8 mouse cellular contexts compared by ENCODE assay signal in genomic region chr4:111721121-111721840, GRCm38 (mm10). TPM values are rescaled to one million over a fixed set of nuclear protein-coding genes. Genes with fewer than 3 reads are reported as not detected.
DNase-seq lines count a peak whose midpoint lies in the region; ATAC-seq and TF ChIP-seq lines count a peak whose summit lies in the region.

No protein-coding gene starts in this region.

- H3K4me3 ChIP-seq in E14TG2a.4 (replicated peaks; ENCODE audit: low read length), result peak overlapping the region; percentile 94
- peak overlapping the region; percentile 91 for H3K4me3 ChIP-seq in heart, embryonic 13.5 days

- peaks cover 18% of the 10 kb centered on the region for H3K4me1 ChIP-seq in E14TG2a.4 (replicated peaks; ENCODE audit: low read depth, low read length)
- peaks cover 8% of the 10 kb centered on the region for H3K4me1 ChIP-seq in heart, embryonic 13.5 days

- H3K4me2 ChIP-seq in heart, embryonic 13.5 days, result peak overlapping the region; percentile 83

- no peak for TF ChIP-seq CTCF in E14TG2a.4 (conservative IDR thresholded peaks at IDR 0.05; ENCODE audit: low read length)

- H3K36me3 ChIP-seq in E14TG2a.4 (ENCODE audit: insufficient read depth, low read length), result no peaks in the 10 kb centered on the region
- H3K36me3 ChIP-seq in heart, embryonic 13.5 days, result 0 out of 2 replicates have a peak, but pooled peaks cover 3% of the 10 kb centered on the region

- DNase-seq in embryo, embryonic 10 days (ENCODE audit: low spot score), result peak; percentile 68
- peak; percentile 50 to 61 for DNase-seq in kidney, postnatal 4 days
- peak; percentile 45 for DNase-seq in testis, postnatal 10 days (ENCODE audit: low spot score)
- no peak for DNase-seq in cerebellum, adult 9-11 months
- no peak for DNase-seq in urinary bladder, postnatal 25 days (ENCODE audit: low spot score)

- WGBS in heart, embryonic 13.5 days, result 30% methylated on average over 4 of the region's 4 CpGs

- ATAC-seq in heart, embryonic 13.5 days (ENCODE audit: extremely low read depth, insufficient number of reproducible peaks, low FRiP score, low TSS enrichment), result no peak
- peak; percentile 59; the same call in 1 of the 2 replicates for ATAC-seq in megakaryocyte-erythroid progenitor cell, adult 5-6 weeks (replicated peaks; ENCODE audit: low FRiP score, low TSS enrichment, poor library complexity, severe bottlenecking)

- peak overlapping the region; percentile 88 for H3K27ac ChIP-seq in heart, embryonic 13.5 days (replicated peaks)

- H3K27me3 ChIP-seq in E14TG2a.4 (ENCODE audit: insufficient read depth, low read length), result no peaks in the 10 kb centered on the region
- no peaks in the 10 kb centered on the region for H3K27me3 ChIP-seq in heart, embryonic 13.5 days (replicated peaks)

- H3K9me3 ChIP-seq in E14TG2a.4 (ENCODE audit: low read length), result no peaks in the 10 kb centered on the region
- H3K9me3 ChIP-seq in heart, embryonic 13.5 days, result no peaks in the 10 kb centered on the region

- H3K9ac ChIP-seq in heart, embryonic 13.5 days, result peak overlapping the region; percentile 90

RNA-seq across cellular contexts. Expression of gene Spata6, which starts 1.5 kb away (rescaled TPM):
- 18.4 and 18.6 TPM in 2 replicates for polyA plus RNA-seq in heart, embryonic 13.5 days (2015; fragmentation: Nextera tagmentation; extraction: Ambion mirVana)
- 9.5 and 11.1 TPM in 2 replicates for total RNA-seq in megakaryocyte-erythroid progenitor cell, adult 5-6 weeks (2014; fragmentation: Nextera tagmentation)
- 6.3 and 7.9 TPM in 2 replicates for total RNA-seq in megakaryocyte-erythroid progenitor cell, adult 5-6 weeks (2017)

Comparison
In these comparisons a context has a peak if more than half of its experiments do, and no peak if none do; other contexts are left out.
1. DNase-seq: peak in embryo, embryonic 10 days (single experiment), kidney, postnatal 4 days (2 of 2) and testis, postnatal 10 days (single experiment); none in cerebellum, adult 9-11 months (single experiment) and urinary bladder, postnatal 25 days (single experiment).